Mouse (Mus musculus) spleen, adult 2 months (tissue): ENCODE results near the gene Fth1. TPM values are rescaled to one million over a fixed set of nuclear protein-coding genes. Genes with fewer than 3 reads are reported as not detected.

Experiments used
- DNase-seq, 2 experiments: peaks; one replicate each; pipeline versions ENCODE4 v3.0.0 to v3.0.0-alpha.2; 2012 to 2021; ENCODE audit warnings: low spot score in 2 of 2, low read depth in 1 of 2
- H3K27ac ChIP-seq: fragments of 200-500 bp; 2 replicates; pipeline ENCODE4 v1.5.1; 2012; ENCODE audit warnings: low read length, inconsistent platforms; ENCODE audit not compliant: insufficient read depth
- H3K27me3 ChIP-seq: fragments of 200-500 bp; 2 replicates; pipeline ENCODE4 v1.6.1; 2012; ENCODE audit warnings: mild to moderate bottlenecking, moderate library complexity, low read length, inconsistent platforms; ENCODE audit not compliant: control insufficient read depth, insufficient read depth
- H3K36me3 ChIP-seq: fragments of 200-500 bp; 2 replicates; pipeline ENCODE4 v1.6.1; 2012; ENCODE audit warnings: mild to moderate bottlenecking, low read length, inconsistent platforms; ENCODE audit not compliant: control insufficient read depth, insufficient read depth
- H3K4me1 ChIP-seq: fragments of 200-500 bp; 2 replicates; pipeline ENCODE4 v1.6.1; 2011; ENCODE audit warnings: inconsistent platforms; ENCODE audit not compliant: control insufficient read depth, insufficient read depth, insufficient read length
- H3K4me3 ChIP-seq: fragments of 200-500 bp; 2 replicates; pipeline ENCODE4 v1.5.1; 2011; ENCODE audit warnings: mild to moderate bottlenecking, inconsistent platforms; ENCODE audit not compliant: insufficient read depth, insufficient read length; ENCODE audit errors: extremely low read depth
- CTCF ChIP-seq: fragments of 200-500 bp; IDR thresholded peaks from 2 replicates; pipeline ENCODE4 v1.5.1; 2011; ENCODE audit warnings: mild to moderate bottlenecking, inconsistent platforms; ENCODE audit not compliant: insufficient read depth, insufficient read length, insufficient replicate concordance; ENCODE audit errors: extremely low read depth
- POLR2A ChIP-seq: fragments of 200-500 bp; IDR thresholded peaks from 2 replicates; pipeline ENCODE4 v1.6.1; 2011; ENCODE audit warnings: low read depth, low read length, inconsistent platforms
- WGBS: fragments of 180-500 bp; shearing (Covaris S2); methylation state at CpG from one replicate; pipeline ENCODE4 v1.1.7; 2018; 5-methylcytosine and 5-hydroxymethylcytosine counted together
- polyA plus RNA-seq: library from polyadenylated mRNA; depleted of rRNA; stranded (reverse); fragments of >200 nt; gene quantifications from 2 replicates; pipeline ENCODE4 v1.2.3, GENCODE M21; 2012

Gene Fth1
- polyA plus RNA-seq, 1 experiment, result 3,609 TPM

- Histone ChIP-seq H3K36me3 (no peaks in the 10 kb centered on the region), H3K4me1 (peaks cover 3% of the 10 kb centered on the region; the same call in 1 of the 2 replicates), H3K27me3 (no peaks in the 10 kb centered on the region), H3K4me3 (no peak overlapping the region), H3K27ac (no peak overlapping the region)
- WGBS, result 27% methylated on average over 5 of the region's 5 CpGs
- peak; percentile 63 to 82 for DNase-seq
- no peak for TF ChIP-seq POLR2A
- TF ChIP-seq CTCF, result peak; percentile 93
Measured at GRCm38 (mm10) chr19:9991304-9991703, 10.9 kb downstream of the Fth1 start.

GRCm38 (mm10) chr19:9992011-9992958 lies 11.9 kb downstream of the Fth1 start:
- H3K27ac ChIP-seq, result no peak overlapping the region
- H3K4me3 ChIP-seq, result no peak overlapping the region
- DNase-seq, result no peak
- TF ChIP-seq POLR2A (no peak), CTCF (no peak)
- H3K36me3 ChIP-seq, result no peaks in the 10 kb centered on the region
- H3K4me1 ChIP-seq, result peaks cover 3% of the 10 kb centered on the region; the same call in 1 of the 2 replicates
- no peaks in the 10 kb centered on the region for H3K27me3 ChIP-seq
- 66% methylated on average over 26 of the region's 26 CpGs for WGBS

- DNase-seq, result peak; percentile 41 to 72
- Histone ChIP-seq H3K4me1 (peaks cover 3% of the 10 kb centered on the region; the same call in 1 of the 2 replicates), H3K36me3 (no peaks in the 10 kb centered on the region), H3K27me3 (no peaks in the 10 kb centered on the region), H3K27ac (no peak overlapping the region), H3K4me3 (peak overlapping the region; percentile 22; the same call in 1 of the 2 replicates)
- 15% methylated on average over 17 of the region's 17 CpGs for WGBS
- TF ChIP-seq POLR2A, result no peak
- peak; percentile 59 for TF ChIP-seq CTCF
Measured at GRCm38 (mm10) chr19:9993036-9993656, 12.7 kb downstream of the Fth1 start.

GRCm38 (mm10) chr19:9997204-9998062 lies 17.0 kb downstream of the Fth1 start:
- 83% methylated on average over 12 of the region's 12 CpGs for WGBS
- H3K4me3 ChIP-seq, result no peak overlapping the region
- no peaks in the 10 kb centered on the region for H3K36me3 ChIP-seq
- H3K27ac ChIP-seq, result no peak overlapping the region
- H3K27me3 ChIP-seq, result no peaks in the 10 kb centered on the region
- TF ChIP-seq POLR2A (no peak), CTCF (no peak)
- H3K4me1 ChIP-seq, result peaks cover 3% of the 10 kb centered on the region; the same call in 1 of the 2 replicates
- DNase-seq, result no peak

GRCm38 (mm10) chr19:9998063-9998416 lies 17.6 kb downstream of the Fth1 start:
- H3K27me3 ChIP-seq, result no peaks in the 10 kb centered on the region
- peaks cover 3% of the 10 kb centered on the region; the same call in 1 of the 2 replicates for H3K4me1 ChIP-seq
- no peak for DNase-seq
- 86% methylated on average over 2 of the region's 2 CpGs for WGBS
- no peak overlapping the region for H3K4me3 ChIP-seq
- no peaks in the 10 kb centered on the region for H3K36me3 ChIP-seq
- TF ChIP-seq POLR2A, result no peak
- no peak for TF ChIP-seq CTCF
- H3K27ac ChIP-seq, result no peak overlapping the region

- no peak overlapping the region for H3K27ac ChIP-seq
- no peak for TF ChIP-seq CTCF
- TF ChIP-seq POLR2A, result no peak
- no peak overlapping the region for H3K4me3 ChIP-seq
- H3K27me3 ChIP-seq, result no peaks in the 10 kb centered on the region
- H3K4me1 ChIP-seq, result no peaks in the 10 kb centered on the region
- WGBS, result 74% methylated on average over 13 of the region's 13 CpGs
- no peaks in the 10 kb centered on the region for H3K36me3 ChIP-seq
- DNase-seq, result no peak
Measured at GRCm38 (mm10) chr19:9998736-9999486, 18.5 kb downstream of the Fth1 start.
